Mouse (Mus musculus): ENCODE measurements at regions not wholly inside any gene's neighbourhood (a gene's known extent, or its start where the extent isn't known, plus 50 kb on each side); places are given as distances from the start of the nearest gene placed in this dataset.

DNA sequence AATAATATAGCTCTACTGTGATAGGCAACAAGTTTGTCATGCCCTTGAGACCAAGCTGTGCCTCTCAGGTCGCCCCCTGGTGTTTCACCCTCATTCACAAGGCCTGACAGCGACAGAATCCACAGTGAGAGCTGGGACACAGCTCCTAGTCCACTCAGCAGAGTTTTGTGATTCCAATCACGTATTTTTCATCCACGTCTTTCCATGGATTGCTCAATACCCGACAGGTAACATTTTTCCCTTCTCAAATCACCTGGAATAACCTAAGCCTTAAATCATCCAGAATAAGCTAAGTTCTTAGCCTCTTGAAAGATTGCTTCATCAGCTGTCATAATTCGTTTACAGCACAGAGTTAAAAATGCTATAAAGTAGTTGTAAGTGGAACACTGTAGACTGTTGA is 211.3 kb downstream of the Ccdc91 start:
- no peaks in the 10 kb centered on the region for H3K4me1 ChIP-seq (replicated peaks; ENCODE audit: control insufficient read depth, insufficient read depth, low read length)
- no peak overlapping the region for H3K4me2 ChIP-seq (ENCODE audit: low read length)
- H3K36me3 ChIP-seq (ENCODE audit: control insufficient read depth, insufficient read depth): no peaks in the 10 kb centered on the region
- H3K27me3 ChIP-seq (replicated peaks; ENCODE audit: control insufficient read depth, insufficient read depth, low read length): no peaks in the 10 kb centered on the region
- ATAC-seq: no peak
- H3K9me3 ChIP-seq (ENCODE audit: control insufficient read depth, low read length): no peaks in the 10 kb centered on the region
- no peak overlapping the region for H3K27ac ChIP-seq (ENCODE audit: low read length)
- H3K9ac ChIP-seq (replicated peaks; ENCODE audit: low read depth, low read length): no peak overlapping the region
- H3K4me3 ChIP-seq (replicated peaks; ENCODE audit: low read length): no peak overlapping the region
- 77% methylated on average over 6 of the region's 6 CpGs for WGBS

DNA sequence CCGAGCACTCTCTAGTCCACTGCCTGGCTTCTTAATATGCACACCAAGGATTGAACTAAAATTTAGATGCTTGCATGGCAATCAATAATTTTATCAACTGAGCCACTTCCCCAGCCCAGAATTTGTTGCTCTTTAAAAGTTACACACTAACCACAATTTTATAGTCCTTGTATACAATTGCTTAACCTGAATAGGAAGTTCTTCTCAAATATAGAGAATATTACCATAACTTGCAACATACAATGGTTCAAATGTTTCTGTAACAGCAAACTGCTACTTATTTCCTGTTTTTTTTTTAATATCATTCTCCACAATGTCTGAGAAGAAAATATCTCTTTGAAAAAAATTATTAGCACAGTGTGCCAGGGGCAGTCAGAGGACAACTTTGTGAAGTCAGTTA is 222.6 kb downstream of the Ccdc91 start:
- Histone ChIP-seq H3K36me3 (ENCODE audit: control insufficient read depth, insufficient read depth) (no peaks in the 10 kb centered on the region), H3K27me3 (replicated peaks; ENCODE audit: control insufficient read depth, insufficient read depth, low read length) (no peaks in the 10 kb centered on the region), H3K4me2 (ENCODE audit: low read length) (no peak overlapping the region), H3K9me3 (ENCODE audit: control insufficient read depth, low read length) (no peaks in the 10 kb centered on the region), H3K9ac (replicated peaks; ENCODE audit: low read depth, low read length) (no peak overlapping the region), H3K27ac (ENCODE audit: low read length) (no peak overlapping the region), H3K4me3 (replicated peaks; ENCODE audit: low read length) (no peak overlapping the region), H3K4me1 (replicated peaks; ENCODE audit: control insufficient read depth, insufficient read depth, low read length) (no peaks in the 10 kb centered on the region)
- no peak for ATAC-seq
- WGBS: 100% methylated on average over 1 of the region's 1 CpGs

GRCm38 (mm10) chr6:147699449-147699848 is 223.8 kb downstream of the Ccdc91 start:
- no peaks in the 10 kb centered on the region for H3K27me3 ChIP-seq (replicated peaks; ENCODE audit: control insufficient read depth, insufficient read depth, low read length)
- H3K4me3 ChIP-seq (replicated peaks; ENCODE audit: low read length): no peak overlapping the region
- no peaks in the 10 kb centered on the region for H3K36me3 ChIP-seq (ENCODE audit: control insufficient read depth, insufficient read depth)
- H3K4me1 ChIP-seq (replicated peaks; ENCODE audit: control insufficient read depth, insufficient read depth, low read length): no peaks in the 10 kb centered on the region
- H3K27ac ChIP-seq (ENCODE audit: low read length): no peak overlapping the region
- no peak for ATAC-seq
- H3K9me3 ChIP-seq (ENCODE audit: control insufficient read depth, low read length): no peaks in the 10 kb centered on the region
- H3K9ac ChIP-seq (replicated peaks; ENCODE audit: low read depth, low read length): no peak overlapping the region
- 82% methylated on average over 3 of the region's 3 CpGs for WGBS
- no peak overlapping the region for H3K4me2 ChIP-seq (ENCODE audit: low read length)

DNA sequence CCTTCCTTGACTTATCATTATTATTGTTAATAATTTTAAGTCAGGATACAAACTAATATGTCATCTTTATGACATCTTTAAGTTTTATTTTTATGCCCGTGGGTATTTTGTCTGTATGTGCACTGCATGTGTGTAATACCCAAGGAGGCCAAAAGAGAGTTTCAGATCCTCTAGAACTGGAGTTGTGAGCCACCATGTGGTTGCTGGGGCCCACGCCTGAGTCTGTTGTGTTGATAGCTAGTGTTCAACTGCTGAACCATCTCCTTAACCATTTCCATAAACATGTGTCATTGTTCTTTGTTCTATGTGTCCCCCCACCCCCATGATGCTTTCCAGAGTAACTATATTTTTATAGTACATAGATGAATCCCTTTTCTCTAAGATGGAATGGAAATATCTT is 225.0 kb downstream of the Ccdc91 start:
- Histone ChIP-seq H3K27ac (ENCODE audit: low read length) (no peak overlapping the region), H3K36me3 (ENCODE audit: control insufficient read depth, insufficient read depth) (no peaks in the 10 kb centered on the region), H3K4me2 (ENCODE audit: low read length) (no peak overlapping the region), H3K9me3 (ENCODE audit: control insufficient read depth, low read length) (no peaks in the 10 kb centered on the region), H3K27me3 (replicated peaks; ENCODE audit: control insufficient read depth, insufficient read depth, low read length) (no peaks in the 10 kb centered on the region), H3K4me1 (replicated peaks; ENCODE audit: control insufficient read depth, insufficient read depth, low read length) (no peaks in the 10 kb centered on the region), H3K9ac (replicated peaks; ENCODE audit: low read depth, low read length) (no peak overlapping the region), H3K4me3 (replicated peaks; ENCODE audit: low read length) (no peak overlapping the region)
- no peak for ATAC-seq
- WGBS: 79% methylated on average over 2 of the region's 2 CpGs

- no peak overlapping the region for H3K4me3 ChIP-seq (replicated peaks; ENCODE audit: low read length)
- H3K4me1 ChIP-seq (replicated peaks; ENCODE audit: control insufficient read depth, insufficient read depth, low read length): no peaks in the 10 kb centered on the region
- ATAC-seq: no peak
- H3K9ac ChIP-seq (replicated peaks; ENCODE audit: low read depth, low read length): no peak overlapping the region
- no peak overlapping the region for H3K27ac ChIP-seq (ENCODE audit: low read length)
- H3K9me3 ChIP-seq (ENCODE audit: control insufficient read depth, low read length): no peaks in the 10 kb centered on the region
- no peak overlapping the region for H3K4me2 ChIP-seq (ENCODE audit: low read length)
- no peaks in the 10 kb centered on the region for H3K27me3 ChIP-seq (replicated peaks; ENCODE audit: control insufficient read depth, insufficient read depth, low read length)
- WGBS: 84% methylated on average over 5 of the region's 5 CpGs
- no peaks in the 10 kb centered on the region for H3K36me3 ChIP-seq (ENCODE audit: control insufficient read depth, insufficient read depth)
These were observed 226.3 kb downstream of the Ccdc91 start for GRCm38 (mm10) chr6:147701956-147702355.

GRCm38 (mm10) chr6:147704297-147704696 is 228.7 kb downstream of the Ccdc91 start:
- Histone ChIP-seq H3K4me2 (ENCODE audit: low read length) (no peak overlapping the region), H3K4me1 (replicated peaks; ENCODE audit: control insufficient read depth, insufficient read depth, low read length) (no peaks in the 10 kb centered on the region), H3K27me3 (replicated peaks; ENCODE audit: control insufficient read depth, insufficient read depth, low read length) (no peaks in the 10 kb centered on the region), H3K27ac (ENCODE audit: low read length) (no peak overlapping the region), H3K9me3 (ENCODE audit: control insufficient read depth, low read length) (no peaks in the 10 kb centered on the region), H3K36me3 (ENCODE audit: control insufficient read depth, insufficient read depth) (no peaks in the 10 kb centered on the region), H3K9ac (replicated peaks; ENCODE audit: low read depth, low read length) (no peak overlapping the region), H3K4me3 (replicated peaks; ENCODE audit: low read length) (no peak overlapping the region)
- WGBS: 92% methylated on average over 5 of the region's 5 CpGs
- ATAC-seq: no peak

- Histone ChIP-seq H3K4me1 (replicated peaks; ENCODE audit: control insufficient read depth, insufficient read depth, low read length) (no peaks in the 10 kb centered on the region), H3K27ac (ENCODE audit: low read length) (no peak overlapping the region), H3K4me2 (ENCODE audit: low read length) (no peak overlapping the region), H3K36me3 (ENCODE audit: control insufficient read depth, insufficient read depth) (no peaks in the 10 kb centered on the region), H3K9me3 (ENCODE audit: control insufficient read depth, low read length) (no peaks in the 10 kb centered on the region), H3K27me3 (replicated peaks; ENCODE audit: control insufficient read depth, insufficient read depth, low read length) (no peaks in the 10 kb centered on the region), H3K4me3 (replicated peaks; ENCODE audit: low read length) (no peak overlapping the region), H3K9ac (replicated peaks; ENCODE audit: low read depth, low read length) (no peak overlapping the region)
- no peak for ATAC-seq
- WGBS: 76% methylated on average over 3 of the region's 3 CpGs
These were observed 230.3 kb downstream of the Ccdc91 start for GRCm38 (mm10) chr6:147705936-147706335.

DNA sequence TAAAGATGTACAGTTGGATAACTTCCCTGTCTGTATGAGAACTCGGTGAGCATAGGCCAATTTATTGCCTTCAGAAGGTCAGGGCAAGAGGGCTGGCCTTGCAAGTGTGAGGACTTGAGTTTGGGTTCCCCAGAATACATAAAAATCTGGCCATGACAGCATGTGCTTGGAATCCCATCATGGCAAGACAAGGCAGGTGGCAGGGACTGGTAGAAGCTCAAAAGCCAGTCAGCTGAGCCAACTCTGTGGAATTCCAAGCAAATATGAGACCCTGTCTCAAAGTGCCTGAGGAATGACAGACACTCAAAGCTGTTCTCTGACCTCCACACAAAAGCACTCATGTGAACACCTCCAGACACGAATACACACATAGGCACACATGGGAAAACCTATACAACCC is 231.1 kb downstream of the Ccdc91 start:
- no peak for ATAC-seq
- 89% methylated on average over 2 of the region's 2 CpGs for WGBS
- Histone ChIP-seq H3K4me1 (replicated peaks; ENCODE audit: control insufficient read depth, insufficient read depth, low read length) (no peaks in the 10 kb centered on the region), H3K4me3 (replicated peaks; ENCODE audit: low read length) (no peak overlapping the region), H3K27me3 (replicated peaks; ENCODE audit: control insufficient read depth, insufficient read depth, low read length) (no peaks in the 10 kb centered on the region), H3K4me2 (ENCODE audit: low read length) (no peak overlapping the region), H3K9ac (replicated peaks; ENCODE audit: low read depth, low read length) (no peak overlapping the region), H3K27ac (ENCODE audit: low read length) (no peak overlapping the region), H3K36me3 (ENCODE audit: control insufficient read depth, insufficient read depth) (no peaks in the 10 kb centered on the region), H3K9me3 (ENCODE audit: control insufficient read depth, low read length) (no peaks in the 10 kb centered on the region)

DNA sequence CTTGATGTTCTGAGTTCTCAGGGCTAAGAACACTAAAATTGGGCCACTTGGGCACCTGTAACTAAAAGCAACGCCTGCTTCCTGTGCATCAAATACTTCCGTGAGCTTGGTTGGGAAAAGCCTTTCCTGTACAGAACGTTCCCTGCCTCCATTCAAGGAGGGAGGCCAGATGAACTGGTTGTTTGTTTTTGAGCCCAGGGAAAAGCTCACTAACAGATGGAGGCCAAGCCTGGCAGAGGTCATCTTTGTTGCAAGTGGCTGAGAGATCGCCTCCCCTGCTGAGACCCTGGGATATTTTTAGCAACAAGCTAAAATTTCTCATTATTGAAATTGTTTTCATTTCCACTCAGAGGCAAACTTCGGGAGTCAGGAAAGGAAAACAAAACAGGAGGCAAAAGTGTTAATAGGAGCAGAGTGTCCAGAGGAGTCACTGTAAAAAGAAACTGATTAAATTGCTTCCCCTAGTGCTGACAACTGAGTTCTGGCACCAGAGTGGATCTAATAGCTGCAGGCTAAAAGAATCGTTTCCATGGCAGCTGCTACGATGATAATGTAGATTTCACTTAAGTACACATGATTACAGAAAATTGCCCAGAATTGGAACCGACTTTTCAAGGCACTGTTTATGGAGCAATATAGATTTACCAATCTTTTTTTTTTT is 242.6 kb downstream of the Ccdc91 start:
- peak; percentile 95 for ATAC-seq
- Histone ChIP-seq H3K9ac (replicated peaks; ENCODE audit: low read depth, low read length) (0 out of 2 replicates have a peak overlapping the region, but pooled peaks have one; percentile 13), H3K27me3 (replicated peaks; ENCODE audit: control insufficient read depth, insufficient read depth, low read length) (no peaks in the 10 kb centered on the region), H3K4me3 (replicated peaks; ENCODE audit: low read length) (no peak overlapping the region), H3K36me3 (ENCODE audit: control insufficient read depth, insufficient read depth) (no peaks in the 10 kb centered on the region), H3K4me1 (replicated peaks; ENCODE audit: control insufficient read depth, insufficient read depth, low read length) (peaks cover 18% of the 10 kb centered on the region), H3K27ac (ENCODE audit: low read length) (0 out of 2 replicates have a peak overlapping the region, but pooled peaks have one; percentile 37), H3K9me3 (ENCODE audit: control insufficient read depth, low read length) (no peaks in the 10 kb centered on the region), H3K4me2 (ENCODE audit: low read length) (peak overlapping the region; percentile 25)
- WGBS: 20% methylated on average over 8 of the region's 8 CpGs
